Mouse (Mus musculus) activated CD4-positive, CD25-positive, alpha-beta regulatory T cell (primary cell): Measurements from ENCODE around the gene Gdf10. TPM values are rescaled to one million over a fixed set of nuclear protein-coding genes. Genes with fewer than 3 reads are reported as not detected.

Source experiments
- polyA plus RNA-seq, 2 experiments: library from polyadenylated mRNA; unstranded; fragments of 100-300 nt; shearing (Covaris generic); gene quantifications; one replicate each; pipeline ENCODE4 v1.2.1; 2017

The Gdf10 gene
- polyA plus RNA-seq, result under 1 TPM in 1 of 2 experiments, not detected in 1; 0.06 TPM

DNA sequence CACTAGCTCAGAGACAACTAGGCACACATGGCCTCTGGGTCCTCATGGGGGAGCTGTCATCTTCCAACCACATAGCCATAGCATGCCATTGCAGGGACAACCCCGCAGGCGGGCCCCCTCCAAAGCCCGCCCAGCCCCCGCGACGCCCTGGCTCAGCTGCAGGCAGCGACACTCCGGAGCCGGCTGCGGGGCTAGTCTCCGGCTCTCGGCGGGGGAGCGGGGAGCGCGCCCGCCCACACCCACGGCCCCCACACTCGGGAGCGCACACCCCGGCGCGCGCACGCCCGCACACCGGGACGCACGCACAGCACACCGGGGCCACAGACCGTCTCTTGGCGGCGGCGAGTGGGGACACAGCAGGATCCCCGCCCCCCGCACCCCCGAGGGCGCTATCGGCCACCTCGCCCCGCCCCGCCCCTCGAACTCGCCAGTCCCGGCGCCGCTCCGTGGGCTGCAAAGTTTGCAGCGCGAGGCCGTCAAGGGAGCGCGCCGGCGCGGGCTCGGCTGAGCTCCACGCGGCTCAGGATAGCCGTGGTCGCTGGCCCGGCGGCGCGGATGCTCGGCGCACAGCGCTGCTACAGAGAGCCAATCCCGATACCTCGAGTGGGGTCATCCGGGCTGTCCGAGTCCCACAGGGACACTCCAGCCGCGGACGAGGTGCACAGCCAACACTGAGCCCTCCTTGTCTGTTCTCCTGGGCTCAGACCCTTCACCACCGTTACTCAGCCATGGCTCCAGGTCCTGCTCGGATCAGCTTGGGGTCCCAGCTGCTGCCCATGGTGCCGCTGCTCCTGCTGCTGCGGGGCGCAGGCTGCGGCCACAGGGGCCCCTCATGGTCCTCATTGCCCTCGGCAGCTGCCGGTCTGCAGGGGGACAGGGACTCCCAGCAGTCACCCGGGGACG, at the start of gene Gdf10:
Gene Gdf10 (plus strand): TSS at position 420 of the 903 bp plus-strand sequence.

DNA sequence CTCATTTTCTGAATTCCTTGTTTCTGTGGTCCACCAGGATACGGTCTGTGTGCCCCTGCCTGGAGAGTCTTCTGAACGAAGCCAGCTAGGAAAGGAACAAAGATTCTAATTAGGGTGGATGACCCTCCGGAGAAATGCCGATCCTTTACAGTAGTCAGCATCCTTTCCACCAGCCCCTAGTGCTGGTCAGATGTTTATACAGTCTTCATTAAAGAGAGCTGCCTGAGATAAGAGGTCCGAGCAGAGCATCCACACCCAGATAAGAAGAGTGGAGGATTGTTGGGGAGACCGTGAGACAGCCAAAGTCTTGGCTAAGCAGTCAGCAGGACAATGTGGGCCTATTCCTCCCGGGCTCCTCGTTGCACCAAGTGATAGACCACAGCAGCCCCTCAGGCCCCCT, 17.4 kb downstream of the Gdf10 start, which contains the start of gene Gdf2:
Gene Gdf2 (plus strand): TSS at position 301 of the 400 bp plus-strand sequence.

DNA sequence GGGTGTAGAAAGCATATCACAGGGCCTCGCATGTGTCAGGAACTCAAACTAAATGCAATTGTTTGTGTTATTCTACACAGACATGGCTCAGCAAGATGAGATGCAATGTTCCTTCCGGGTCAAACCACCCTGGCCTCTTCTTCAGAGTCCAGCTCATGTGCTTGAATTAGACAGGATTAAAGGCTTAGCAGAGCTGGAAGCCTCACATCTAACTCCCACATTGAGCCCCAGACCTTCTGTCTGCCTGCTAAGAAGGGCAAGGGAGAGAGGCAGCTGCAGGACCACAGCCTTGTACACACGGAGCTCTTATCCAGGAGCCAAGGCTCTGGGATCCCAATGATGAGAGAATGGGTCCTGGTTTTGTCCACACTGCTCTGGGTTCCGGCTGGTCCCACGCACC, 30.4 kb downstream of the Gdf10 start, which contains the start of gene Rbp3:
Gene Rbp3 (plus strand): TSS at position 243 of the 400 bp plus-strand sequence.

DNA sequence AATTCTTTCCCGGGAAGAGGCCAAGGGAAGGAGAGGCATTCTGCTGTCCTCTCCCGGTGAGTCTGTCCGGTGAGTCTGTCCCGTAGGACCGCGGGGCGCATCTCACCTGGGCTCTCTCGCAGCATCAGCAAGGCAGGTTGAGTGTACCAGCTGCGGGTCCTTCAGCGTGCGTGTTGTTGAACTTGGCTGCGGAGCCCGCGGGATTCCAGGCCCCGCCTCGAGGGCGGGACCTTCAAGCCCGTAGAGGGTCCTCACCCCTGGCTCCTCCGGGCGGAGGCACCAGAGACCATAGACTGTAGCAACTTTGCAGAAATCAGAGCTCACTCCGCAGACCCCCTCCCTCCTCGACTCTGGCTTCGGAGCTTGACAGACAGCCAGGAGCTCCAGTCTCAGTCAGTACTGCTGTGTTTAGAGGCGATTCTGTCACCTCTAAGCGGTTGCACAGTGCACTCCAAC, 55.2 kb downstream of the Gdf10 start, which contains the start of gene Zfp488:
Gene Zfp488 (minus strand): TSS at position 161 of the 456 bp plus-strand sequence.

Other genes with a start within 250 kb of the Gdf10 start
- gene Gdf2, start 17.5 kb downstream of the Gdf10 start, polyA plus RNA-seq, result not detected
- gene Rbp3, start 30.4 kb downstream of the Gdf10 start, polyA plus RNA-seq, result not detected
- gene Zfp488, start 55.2 kb downstream of the Gdf10 start, polyA plus RNA-seq, result not detected
- gene Gm30083, start 91.6 kb downstream of the Gdf10 start, polyA plus RNA-seq, result under 1 TPM in 1 of 2 experiments, not detected in 1; 0.23 TPM
- under 1 TPM in 1 of 2 experiments, not detected in 1; 0.17 TPM for gene Gm5460, start 93.2 kb downstream of the Gdf10 start, polyA plus RNA-seq
- gene Antxrl, start 129.1 kb downstream of the Gdf10 start, polyA plus RNA-seq, result not detected
- gene Anxa8, start 162.4 kb downstream of the Gdf10 start, polyA plus RNA-seq, result under 1 TPM in 1 of 2 experiments, not detected in 1; 0.09 TPM
- gene A630023A22Rik, start 179.2 kb downstream of the Gdf10 start, polyA plus RNA-seq, result not detected
- not detected for gene Npy4r, start 228.9 kb downstream of the Gdf10 start, polyA plus RNA-seq